Mouse (Mus musculus): ENCODE measurements around the gene Rgs19. TPM values are rescaled to one million over a fixed set of nuclear protein-coding genes. Genes with fewer than 3 reads are reported as not detected.

Gene Rgs19
- polyA plus RNA-seq, 1 experiment = 25.5 TPM

- no peak for TF ChIP-seq GATA1 (IDR thresholded peaks at IDR 0.05; ENCODE audit: low read length)
Observed at GRCm38 (mm10) chr2:181644361-181644760, 49.4 kb downstream of the Rgs19 start.

Other genes starting within 250 kb of the Rgs19 start
- gene Zbtb46, start 234.6 kb downstream of the Rgs19 start, polyA plus RNA-seq (2012) = 0.11 and 0.22 TPM in 2 replicates
- not detected in 2 replicates for gene Abhd16b, start 200.8 kb downstream of the Rgs19 start, polyA plus RNA-seq (2012)
- gene Tpd52l2, start 196.8 kb downstream of the Rgs19 start, polyA plus RNA-seq (2012) = 31.1 and 70.5 TPM in 2 replicates
- gene Dnajc5, start 173.5 kb downstream of the Rgs19 start, polyA plus RNA-seq (2012) = 27.9 and 31.8 TPM in 2 replicates
- 71.6 and 72.0 TPM in 2 replicates for gene Uckl1, start 109.1 kb downstream of the Rgs19 start, polyA plus RNA-seq (2012)
- 25.6 and 26.6 TPM in 2 replicates for gene Prpf6, start 102.1 kb downstream of the Rgs19 start, polyA plus RNA-seq (2012)
- 82.6 and 93.4 TPM in 2 replicates for gene Zfp512b, start 101.2 kb downstream of the Rgs19 start, polyA plus RNA-seq (2012)
- gene Samd10, start 94.8 kb downstream of the Rgs19 start, polyA plus RNA-seq (2012) = 2.2 and 2.4 TPM in 2 replicates
- gene Gm29797, start 36.9 kb downstream of the Rgs19 start, polyA plus RNA-seq (2012) = not detected in 2 replicates
- gene Sox18, start 22.3 kb downstream of the Rgs19 start, polyA plus RNA-seq (2012) = 0.05 TPM in 1 of 2 replicates, not detected in the other
- gene Tcea2, start 13.7 kb downstream of the Rgs19 start, polyA plus RNA-seq (2012) = not detected in 2 replicates
- gene Lkaaear1, start 4.5 kb upstream of the Rgs19 start, polyA plus RNA-seq (2012) = not detected in 2 replicates
- not detected in 2 replicates for gene Oprl1, start 21.0 kb upstream of the Rgs19 start, polyA plus RNA-seq (2012)
- not detected in 2 replicates for gene Myt1, start 69.4 kb upstream of the Rgs19 start, polyA plus RNA-seq (2012)
- gene Pcmtd2, start 143.9 kb upstream of the Rgs19 start, polyA plus RNA-seq (2012) = 13.2 and 19.6 TPM in 2 replicates
- 1.5 and 6.3 TPM in 2 replicates for gene Polr3k, start 170.4 kb upstream of the Rgs19 start, polyA plus RNA-seq (2012)